Mouse (Mus musculus): ENCODE measurements around the gene Slk. TPM values are rescaled to one million over a fixed set of nuclear protein-coding genes. Genes with fewer than 3 reads are reported as not detected.

The Slk gene
- polyA plus RNA-seq, 1 experiment, result 34.6 TPM

GRCm38 (mm10) chr19:47643910-47644309 lies 64.4 kb downstream of the Slk start:
- no peak for TF ChIP-seq POLR2A (IDR thresholded peaks at IDR 0.05; ENCODE audit: extremely low read depth, insufficient read depth, low read length)
- no peak for TF ChIP-seq CTCF (IDR thresholded peaks at IDR 0.05; ENCODE audit: extremely low read depth, insufficient read depth, low read length)
- Histone ChIP-seq H3K4me3 (ENCODE audit: insufficient read depth, low read length) (no peak overlapping the region), H3K27ac (ENCODE audit: insufficient read depth, low read length) (peak overlapping the region; percentile 9), H3K4me1 (ENCODE audit: control insufficient read depth, insufficient read depth, low read length) (peaks cover 3% of the 10 kb centered on the region; the same call in 1 of the 2 replicates)

DNA sequence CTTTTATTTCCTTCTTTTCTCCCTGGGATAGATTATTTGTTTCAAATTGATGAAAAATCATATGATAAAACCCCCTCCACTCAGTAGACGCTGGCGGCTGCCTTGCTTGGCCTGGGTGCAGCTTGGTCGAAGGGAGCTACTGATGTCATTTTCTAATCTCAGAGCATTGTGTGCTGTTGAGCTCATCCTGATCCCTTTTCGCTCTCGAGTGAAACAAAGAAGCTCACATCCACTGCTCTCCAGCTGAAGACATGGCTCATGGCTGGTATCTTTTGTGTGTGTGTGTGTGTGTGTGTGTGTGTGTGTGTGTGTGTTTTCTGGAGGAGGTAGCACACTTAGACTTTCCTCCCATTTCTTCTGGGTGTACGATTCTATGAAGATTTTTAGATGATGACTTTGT lies 66.1 kb downstream of the Slk start:
- H3K27ac ChIP-seq (ENCODE audit: insufficient read depth, low read length), result peak overlapping the region; percentile 61; the same call in 1 of the 2 replicates
- H3K4me1 ChIP-seq (ENCODE audit: control insufficient read depth, insufficient read depth, low read length), result peaks cover 3% of the 10 kb centered on the region; the same call in 1 of the 2 replicates
- no peak overlapping the region for H3K4me3 ChIP-seq (ENCODE audit: insufficient read depth, low read length)
- no peak for TF ChIP-seq POLR2A (IDR thresholded peaks at IDR 0.05; ENCODE audit: extremely low read depth, insufficient read depth, low read length)
- TF ChIP-seq CTCF (IDR thresholded peaks at IDR 0.05; ENCODE audit: extremely low read depth, insufficient read depth, low read length), result no peak

DNA sequence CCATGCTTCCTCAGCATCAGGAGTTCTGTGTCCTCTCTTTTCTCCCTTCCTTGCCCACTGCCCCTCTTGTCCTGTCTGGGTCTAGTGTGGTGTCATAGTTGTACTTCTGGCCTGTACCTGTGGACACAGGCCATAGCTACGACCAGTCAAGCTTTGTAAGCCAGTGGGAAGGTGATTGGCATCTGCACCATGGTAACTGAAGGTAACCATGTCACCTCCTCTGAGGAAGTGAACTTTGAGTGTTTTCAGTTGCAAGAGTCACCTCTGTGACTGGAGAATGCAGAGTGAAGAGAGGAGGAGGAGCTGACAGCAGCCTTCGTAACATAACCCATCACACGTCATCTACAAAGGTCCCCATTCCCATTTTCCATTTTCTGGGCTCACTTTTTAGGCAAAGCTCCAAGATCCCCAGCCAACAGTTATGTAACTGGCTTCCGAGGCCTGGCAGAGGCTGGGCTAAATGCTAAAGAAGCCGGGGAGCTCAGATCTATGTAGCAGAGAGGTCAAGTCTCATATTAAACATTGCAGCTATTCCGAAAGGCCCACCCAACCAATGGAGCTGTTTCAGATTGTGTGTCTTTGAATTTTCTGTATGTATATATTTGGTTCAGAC lies 67.1 kb downstream of the Slk start:
- H3K4me1 ChIP-seq (ENCODE audit: control insufficient read depth, insufficient read depth, low read length), result peaks cover 3% of the 10 kb centered on the region; the same call in 1 of the 2 replicates
- no peak overlapping the region for H3K27ac ChIP-seq (ENCODE audit: insufficient read depth, low read length)
- no peak overlapping the region for H3K4me3 ChIP-seq (ENCODE audit: insufficient read depth, low read length)
- TF ChIP-seq POLR2A (IDR thresholded peaks at IDR 0.05; ENCODE audit: extremely low read depth, insufficient read depth, low read length), result no peak
- TF ChIP-seq CTCF (IDR thresholded peaks at IDR 0.05; ENCODE audit: extremely low read depth, insufficient read depth, low read length), result no peak

DNA sequence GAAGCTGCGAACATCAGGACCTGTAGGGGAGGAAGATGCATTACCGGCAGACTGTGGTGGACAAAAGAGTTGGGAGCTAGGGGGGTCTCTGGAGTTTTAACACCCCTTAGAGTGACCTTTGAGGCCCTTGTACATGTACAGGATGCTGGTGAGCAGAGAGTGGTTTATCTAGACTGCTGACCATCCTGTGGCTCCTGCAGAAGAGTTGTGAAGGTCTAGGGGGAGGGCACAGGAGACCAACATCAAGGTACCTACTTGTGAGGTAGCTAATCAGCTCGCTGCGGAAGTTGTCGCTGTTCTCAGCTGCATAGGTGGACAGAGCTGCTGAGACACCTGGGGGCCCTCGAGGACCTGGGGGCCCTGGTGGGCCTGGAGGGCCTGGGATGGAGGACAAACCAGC lies 69.6 kb downstream of the Slk start:
- no peak for TF ChIP-seq CTCF (IDR thresholded peaks at IDR 0.05; ENCODE audit: extremely low read depth, insufficient read depth, low read length)
- TF ChIP-seq POLR2A (IDR thresholded peaks at IDR 0.05; ENCODE audit: extremely low read depth, insufficient read depth, low read length), result no peak
- Histone ChIP-seq H3K4me3 (ENCODE audit: insufficient read depth, low read length) (no peak overlapping the region), H3K4me1 (ENCODE audit: control insufficient read depth, insufficient read depth, low read length) (peaks cover under 1% of the 10 kb centered on the region; the same call in 1 of the 2 replicates), H3K27ac (ENCODE audit: insufficient read depth, low read length) (no peak overlapping the region)

DNA sequence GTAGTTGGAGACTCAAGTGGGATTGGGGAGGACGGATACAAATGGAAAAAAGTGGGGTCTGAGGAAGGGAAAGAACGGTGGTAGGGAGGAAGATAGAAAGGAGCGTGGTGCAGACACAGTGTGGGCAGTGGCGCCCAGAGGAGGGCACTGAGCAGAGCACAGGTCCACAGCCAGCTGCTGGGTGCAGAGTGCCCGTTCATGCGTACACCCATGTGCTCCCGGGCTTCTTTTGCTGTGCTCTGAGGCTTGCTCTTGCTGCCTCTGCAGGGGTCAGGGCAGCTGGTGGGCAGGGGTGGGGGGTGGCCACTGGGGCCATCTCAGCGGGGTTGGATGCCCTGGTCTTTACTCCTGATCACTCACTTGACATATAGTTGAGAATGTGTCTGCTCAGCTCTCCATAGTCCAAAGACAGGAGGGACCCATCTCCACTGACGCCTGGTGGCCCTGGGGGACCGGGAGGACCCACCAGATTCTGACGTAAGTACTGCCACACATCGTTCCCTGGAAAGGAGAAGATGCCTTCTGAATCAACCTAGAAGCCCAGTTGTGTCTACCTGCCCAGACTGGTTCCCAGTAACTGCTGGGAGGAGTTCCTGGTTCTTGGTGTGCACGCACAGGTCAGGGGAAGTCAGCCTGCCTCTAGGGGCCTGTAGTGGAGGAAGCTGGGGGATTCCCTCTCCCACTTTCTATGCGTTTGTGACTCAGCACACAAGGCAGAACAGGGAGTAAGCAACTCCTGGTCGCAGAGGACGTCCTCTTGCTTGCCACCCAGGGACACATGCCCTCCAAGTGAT lies 71.1 kb downstream of the Slk start:
- no peak overlapping the region for H3K27ac ChIP-seq (ENCODE audit: insufficient read depth, low read length)
- no peak for TF ChIP-seq POLR2A (IDR thresholded peaks at IDR 0.05; ENCODE audit: extremely low read depth, insufficient read depth, low read length)
- TF ChIP-seq CTCF (IDR thresholded peaks at IDR 0.05; ENCODE audit: extremely low read depth, insufficient read depth, low read length), result no peak
- H3K4me3 ChIP-seq (ENCODE audit: insufficient read depth, low read length), result no peak overlapping the region
- no peaks in the 10 kb centered on the region for H3K4me1 ChIP-seq (ENCODE audit: control insufficient read depth, insufficient read depth, low read length)

DNA sequence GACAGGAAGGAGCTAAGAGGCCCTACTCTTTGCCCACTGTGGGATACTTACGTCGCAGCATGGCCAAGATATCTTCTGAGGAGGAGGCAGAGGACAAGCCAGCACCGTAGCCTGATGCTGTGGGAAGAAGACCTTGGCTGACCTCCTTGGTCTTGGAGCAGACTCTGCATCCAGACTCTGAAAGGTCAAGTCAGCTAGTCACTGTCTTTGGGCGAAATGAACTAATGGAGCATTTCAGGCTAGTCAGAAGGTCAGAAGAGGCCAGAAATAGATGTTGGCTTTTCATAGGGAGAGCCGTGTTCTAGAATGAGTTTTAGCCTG lies 71.6 kb downstream of the Slk start:
- no peaks in the 10 kb centered on the region for H3K4me1 ChIP-seq (ENCODE audit: control insufficient read depth, insufficient read depth, low read length)
- H3K27ac ChIP-seq (ENCODE audit: insufficient read depth, low read length), result no peak overlapping the region
- no peak overlapping the region for H3K4me3 ChIP-seq (ENCODE audit: insufficient read depth, low read length)
- TF ChIP-seq POLR2A (IDR thresholded peaks at IDR 0.05; ENCODE audit: extremely low read depth, insufficient read depth, low read length), result no peak
- no peak for TF ChIP-seq CTCF (IDR thresholded peaks at IDR 0.05; ENCODE audit: extremely low read depth, insufficient read depth, low read length)

DNA sequence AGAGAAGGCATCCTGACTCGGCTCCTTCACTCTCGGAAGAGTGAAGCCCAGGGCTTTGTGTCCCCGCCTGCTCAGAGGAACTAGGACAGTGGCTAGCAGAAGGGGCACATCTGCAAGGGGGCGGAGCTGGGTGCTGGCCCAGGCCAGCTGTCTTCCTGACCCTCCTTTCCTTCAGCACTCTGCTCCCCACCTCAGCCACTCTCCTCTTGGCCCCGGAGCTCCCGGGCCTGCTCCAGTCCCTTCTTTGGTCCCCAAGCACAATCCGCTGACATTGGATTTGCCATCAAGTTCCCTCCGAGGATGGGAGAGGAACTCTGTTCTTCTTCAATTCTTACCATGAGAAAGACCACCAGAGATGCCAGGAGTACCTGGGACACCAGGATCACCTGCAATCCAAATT lies 72.8 kb downstream of the Slk start:
- Histone ChIP-seq H3K27ac (ENCODE audit: insufficient read depth, low read length) (no peak overlapping the region), H3K4me3 (ENCODE audit: insufficient read depth, low read length) (no peak overlapping the region), H3K4me1 (ENCODE audit: control insufficient read depth, insufficient read depth, low read length) (no peaks in the 10 kb centered on the region)
- TF ChIP-seq CTCF (IDR thresholded peaks at IDR 0.05; ENCODE audit: extremely low read depth, insufficient read depth, low read length) (no peak), POLR2A (IDR thresholded peaks at IDR 0.05; ENCODE audit: extremely low read depth, insufficient read depth, low read length) (no peak)

DNA sequence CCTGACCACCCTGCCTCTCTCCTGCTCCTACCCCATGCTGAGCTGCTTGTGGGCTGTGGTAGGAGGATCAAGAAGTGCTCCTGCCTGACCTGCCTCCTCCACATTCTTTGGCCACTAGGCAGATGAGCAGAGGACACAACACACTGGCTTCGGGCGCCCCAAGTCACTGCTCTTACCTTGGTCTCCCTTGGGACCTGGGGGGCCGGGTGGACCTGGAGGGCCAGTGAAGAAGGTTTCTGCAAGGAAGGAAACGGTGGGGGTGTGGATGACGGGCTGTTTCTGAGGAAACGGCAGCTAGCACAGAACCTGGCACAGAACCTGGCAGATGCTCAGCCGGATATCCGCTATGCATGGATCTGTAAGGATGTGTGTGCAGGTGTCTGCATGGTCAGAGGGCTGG lies 73.7 kb downstream of the Slk start:
- Histone ChIP-seq H3K4me1 (ENCODE audit: control insufficient read depth, insufficient read depth, low read length) (no peaks in the 10 kb centered on the region), H3K27ac (ENCODE audit: insufficient read depth, low read length) (no peak overlapping the region), H3K4me3 (ENCODE audit: insufficient read depth, low read length) (no peak overlapping the region)
- TF ChIP-seq CTCF (IDR thresholded peaks at IDR 0.05; ENCODE audit: extremely low read depth, insufficient read depth, low read length), result no peak
- TF ChIP-seq POLR2A (IDR thresholded peaks at IDR 0.05; ENCODE audit: extremely low read depth, insufficient read depth, low read length), result no peak

DNA sequence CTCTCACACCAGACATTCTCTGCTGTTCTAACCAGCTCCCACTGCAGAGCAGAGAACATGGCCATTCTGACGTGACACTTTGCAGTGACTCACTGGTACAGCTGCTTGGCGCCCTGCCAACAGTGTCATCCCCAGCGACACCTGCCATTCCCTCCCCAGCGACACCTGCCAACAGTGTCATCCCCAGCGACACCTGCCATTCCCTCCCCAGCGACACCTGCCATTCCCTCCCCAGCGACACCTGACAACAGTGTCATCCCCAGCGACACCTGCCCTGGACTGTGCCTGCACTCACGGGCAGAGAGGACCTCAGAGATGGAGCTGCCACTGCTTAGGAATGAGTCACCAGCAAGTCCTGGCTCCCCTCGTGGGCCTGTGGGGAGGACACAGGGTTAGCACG lies 75.4 kb downstream of the Slk start:
- no peak overlapping the region for H3K4me3 ChIP-seq (ENCODE audit: insufficient read depth, low read length)
- no peaks in the 10 kb centered on the region for H3K4me1 ChIP-seq (ENCODE audit: control insufficient read depth, insufficient read depth, low read length)
- H3K27ac ChIP-seq (ENCODE audit: insufficient read depth, low read length), result no peak overlapping the region
- no peak for TF ChIP-seq CTCF (IDR thresholded peaks at IDR 0.05; ENCODE audit: extremely low read depth, insufficient read depth, low read length)
- TF ChIP-seq POLR2A (IDR thresholded peaks at IDR 0.05; ENCODE audit: extremely low read depth, insufficient read depth, low read length), result no peak
